Mouse (Mus musculus) right cerebral cortex, postnatal 25 days (tissue): ENCODE results near the gene Maml2.
A peak's percentile ranks its signal among the peaks of the same experiment; 100 is the strongest.

ENCODE experiments used
- DNase-seq: peaks from one replicate; pipeline ENCODE4 v3.0.0; 2022

Maml2 gene

GRCm38 (mm10) chr9:13536419-13537261 lies 238.9 kb downstream of the Maml2 start:
- DNase-seq = no peak

- no peak for DNase-seq
These were observed 240.4 kb downstream of the Maml2 start for GRCm38 (mm10) chr9:13538200-13538599.

- no peak for DNase-seq
These were observed 241.8 kb downstream of the Maml2 start for GRCm38 (mm10) chr9:13539535-13539934.

GRCm38 (mm10) chr9:13540227-13540626 lies 242.5 kb downstream of the Maml2 start:
- no peak for DNase-seq

- no peak for DNase-seq
These were observed 243.0 kb downstream of the Maml2 start for GRCm38 (mm10) chr9:13540781-13541180.

- no peak for DNase-seq
These were observed 245.4 kb downstream of the Maml2 start for GRCm38 (mm10) chr9:13543167-13543566.

GRCm38 (mm10) chr9:13544133-13544532 lies 246.4 kb downstream of the Maml2 start:
- no peak for DNase-seq

GRCm38 (mm10) chr9:13545726-13546125 lies 248.0 kb downstream of the Maml2 start:
- DNase-seq = no peak

- DNase-seq = no peak
These were observed 252.2 kb downstream of the Maml2 start for GRCm38 (mm10) chr9:13549911-13550310.

- DNase-seq = no peak
These were observed 254.8 kb downstream of the Maml2 start for GRCm38 (mm10) chr9:13552380-13553052.

GRCm38 (mm10) chr9:13554773-13555172 lies 257.0 kb downstream of the Maml2 start:
- no peak for DNase-seq

- DNase-seq = no peak
These were observed 258.3 kb downstream of the Maml2 start for GRCm38 (mm10) chr9:13555973-13556481.

- DNase-seq = no peak
These were observed 258.9 kb downstream of the Maml2 start for GRCm38 (mm10) chr9:13556696-13557095.

GRCm38 (mm10) chr9:13558811-13559372 lies 261.1 kb downstream of the Maml2 start:
- no peak for DNase-seq

- DNase-seq = no peak
These were observed 262.9 kb downstream of the Maml2 start for GRCm38 (mm10) chr9:13560651-13561050.

GRCm38 (mm10) chr9:13561335-13561734 lies 263.6 kb downstream of the Maml2 start:
- no peak for DNase-seq

- peak; percentile 38 for DNase-seq
These were observed 266.0 kb downstream of the Maml2 start for GRCm38 (mm10) chr9:13563475-13564414.

GRCm38 (mm10) chr9:13565343-13566019 lies 267.7 kb downstream of the Maml2 start:
- no peak for DNase-seq

- DNase-seq = no peak
These were observed 268.6 kb downstream of the Maml2 start for GRCm38 (mm10) chr9:13566154-13566885.

- DNase-seq = no peak
These were observed 271.3 kb downstream of the Maml2 start for GRCm38 (mm10) chr9:13569023-13569422.

GRCm38 (mm10) chr9:13572847-13573246 lies 275.1 kb downstream of the Maml2 start:
- DNase-seq = no peak
